Mouse (Mus musculus) stomach, postnatal 0 days (tissue): ENCODE measurements around the gene Timeless. TPM values are rescaled to one million over a fixed set of nuclear protein-coding genes. Genes with fewer than 3 reads are reported as not detected.

Source experiments
- ATAC-seq: fragments of 200-750 bp; cut with Nextera tagmentation; 2 replicates; pipeline ENCODE4 v1.8.0; 2017; ENCODE audit not compliant: low FRiP score, low TSS enrichment
- DNase-seq: peaks from one replicate; pipeline ENCODE4 v3.0.0-alpha.2; 2016; ENCODE audit warnings: low spot score
- H3K27ac ChIP-seq: fragments of 300-500 bp; sonication (generic); replicated peaks from 2 replicates; pipeline ENCODE4 v1.5.1; 2014; ENCODE audit warnings: mild to moderate bottlenecking, control low read depth
- H3K27me3 ChIP-seq: fragments of 300-500 bp; sonication (generic); 2 replicates; pipeline ENCODE4 v1.6.1; 2014; ENCODE audit warnings: low read length; ENCODE audit not compliant: control insufficient read depth, insufficient read depth
- H3K36me3 ChIP-seq: fragments of 300-500 bp; sonication (generic); 2 replicates; pipeline ENCODE4 v1.6.1; 2014; ENCODE audit warnings: low read length, mixed read lengths; ENCODE audit not compliant: control insufficient read depth, insufficient read depth
- H3K4me1 ChIP-seq: fragments of 300-500 bp; sonication (generic); replicated peaks from 2 replicates; pipeline ENCODE4 v1.6.1; 2014; ENCODE audit warnings: antibody characterized with exemption; ENCODE audit not compliant: control insufficient read depth, insufficient read depth
- H3K4me2 ChIP-seq: fragments of 300-500 bp; sonication (generic); replicated peaks from 2 replicates; pipeline ENCODE4 v1.6.1; 2014; ENCODE audit warnings: low read depth, mild to moderate bottlenecking, control low read depth, moderate library complexity
- H3K4me3 ChIP-seq: fragments of 300-500 bp; sonication (generic); 2 replicates; pipeline ENCODE4 v1.5.1; 2014; ENCODE audit warnings: low read depth, low read length, control low read depth
- H3K9ac ChIP-seq: fragments of 300-500 bp; sonication (generic); 2 replicates; pipeline ENCODE4 v1.6.1; 2014; ENCODE audit warnings: mild to moderate bottlenecking, low read length, control low read depth, mixed read lengths
- H3K9me3 ChIP-seq: fragments of 300-500 bp; sonication (generic); 2 replicates; pipeline ENCODE4 v1.6.1; 2016; ENCODE audit warnings: low read length; ENCODE audit not compliant: control insufficient read depth
- CTCF ChIP-seq: IDR thresholded peaks from 2 replicates; pipeline ENCODE4 v1.5.1; 2016; ENCODE audit warnings: antibody characterized with exemption, low read depth, mild to moderate bottlenecking, moderate library complexity
- EP300 ChIP-seq: optimal IDR thresholded peaks from 2 replicates; pipeline ENCODE3; 2016; ENCODE audit warnings: antibody characterized with exemption
- WGBS: fragments of 180-500 bp; shearing (Covaris S2); extraction: QIAGEN DNeasy Blood & Tissue Kit; methylation state at CpG from one replicate; pipeline ENCODE4 v1.1.7; 2014; 5-methylcytosine and 5-hydroxymethylcytosine counted together
- polyA plus RNA-seq: library from polyadenylated mRNA; unstranded; fragments of >200 nt; fragmentation: Nextera tagmentation; extraction: Ambion mirVana; gene quantifications from 2 replicates; pipeline ENCODE4 v1.2.1, GENCODE M21; 2015

The Timeless gene
- 8.9 and 10.5 TPM in 2 replicates for polyA plus RNA-seq

- Histone ChIP-seq H3K4me1 (no peaks in the 10 kb centered on the region), H3K4me2 (peak within 1 kb of the TSS; percentile 72), H3K27me3 (no peaks in the 10 kb centered on the region), H3K9ac (peak within 1 kb of the TSS; percentile 61), H3K27ac (peak within 1 kb of the TSS; percentile 81), H3K4me3 (peak within 1 kb of the TSS; percentile 62), H3K36me3 (no peaks in the 10 kb centered on the region), H3K9me3 (no peaks in the 10 kb centered on the region)
- TF ChIP-seq EP300, result no peak
- TF ChIP-seq CTCF, result no peak
- DNase-seq (peak; percentile 88), ATAC-seq (peak; percentile 92)
- WGBS, result under 1% methylated on average over 47 of the region's 58 CpGs
These were observed at the start of gene Timeless for GRCm38 (mm10) chr10:128231697-128232419. TSS of gene Timeless (plus strand) at chr10:128232065.

DNA sequence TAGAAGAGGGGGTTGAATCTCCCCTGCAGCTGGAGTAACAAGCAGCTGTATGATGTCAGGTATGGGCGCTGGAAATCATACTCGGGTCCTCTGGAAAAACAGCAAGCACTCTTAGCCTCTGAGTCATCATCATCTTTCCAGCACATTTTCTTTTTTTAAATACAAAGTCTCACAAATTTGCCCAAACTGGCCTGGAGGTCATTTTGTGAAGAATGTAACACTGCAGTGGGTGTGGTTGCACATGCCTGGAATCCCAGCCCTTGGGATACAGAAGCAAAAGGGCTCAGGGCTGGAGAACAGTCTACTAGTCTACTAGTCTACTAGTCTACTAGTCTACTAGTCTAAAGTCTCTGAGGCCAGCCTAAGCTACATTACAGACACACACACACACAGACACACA is 47.6 kb upstream of the Timeless start:
- H3K4me1 ChIP-seq, result no peaks in the 10 kb centered on the region
- 50% methylated on average over 2 of the region's 2 CpGs for WGBS
- H3K27ac ChIP-seq, result no peak overlapping the region
- no peaks in the 10 kb centered on the region for H3K9me3 ChIP-seq
- no peak for TF ChIP-seq EP300
- no peak for TF ChIP-seq CTCF
- ATAC-seq (no peak), DNase-seq (no peak)
- no peak overlapping the region for H3K9ac ChIP-seq
- no peak overlapping the region for H3K4me2 ChIP-seq
- H3K27me3 ChIP-seq, result no peaks in the 10 kb centered on the region
- no peak overlapping the region for H3K4me3 ChIP-seq
- H3K36me3 ChIP-seq, result no peaks in the 10 kb centered on the region

GRCm38 (mm10) chr10:128185277-128185940 is 46.5 kb upstream of the Timeless start:
- H3K4me2 ChIP-seq, result no peak overlapping the region
- H3K4me1 ChIP-seq, result no peaks in the 10 kb centered on the region
- no peaks in the 10 kb centered on the region for H3K36me3 ChIP-seq
- ATAC-seq (peak; percentile 20; the same call in 1 of the 2 replicates), DNase-seq (no peak)
- H3K4me3 ChIP-seq, result no peak overlapping the region
- no peak overlapping the region for H3K27ac ChIP-seq
- TF ChIP-seq EP300 (no peak), CTCF (no peak)
- no peak overlapping the region for H3K9ac ChIP-seq
- H3K27me3 ChIP-seq, result no peaks in the 10 kb centered on the region
- 57% methylated on average over 6 of the region's 6 CpGs for WGBS
- H3K9me3 ChIP-seq, result no peaks in the 10 kb centered on the region

DNA sequence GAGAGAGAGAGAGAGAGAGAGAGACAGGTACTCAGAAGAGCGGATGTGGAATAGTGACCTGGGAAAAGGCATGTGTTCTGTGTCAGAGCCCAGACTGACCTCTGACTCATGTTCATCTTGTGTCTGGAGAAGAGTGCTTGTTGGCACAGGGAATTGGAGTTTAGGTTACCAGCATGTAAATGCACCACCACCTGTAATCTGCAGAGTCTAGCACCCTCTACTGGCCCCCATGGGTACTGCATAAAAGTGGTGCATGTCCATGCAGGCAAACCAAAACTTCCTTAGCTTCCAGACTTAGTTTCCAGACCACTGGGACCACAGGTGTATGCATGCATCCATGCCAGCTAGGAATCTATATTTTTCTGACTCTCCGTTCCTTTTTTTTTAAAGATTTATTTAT is 45.9 kb upstream of the Timeless start:
- no peak for TF ChIP-seq EP300
- TF ChIP-seq CTCF, result peak; percentile 97
- Histone ChIP-seq H3K9me3 (no peaks in the 10 kb centered on the region), H3K27me3 (no peaks in the 10 kb centered on the region), H3K4me2 (no peak overlapping the region), H3K4me3 (no peak overlapping the region), H3K4me1 (no peaks in the 10 kb centered on the region), H3K27ac (no peak overlapping the region), H3K36me3 (no peaks in the 10 kb centered on the region), H3K9ac (no peak overlapping the region)
- DNase-seq, result peak; percentile 93
- WGBS, result 45% methylated on average over 2 of the region's 2 CpGs
- peak; percentile 88 for ATAC-seq

GRCm38 (mm10) chr10:128187181-128187605 is 44.7 kb upstream of the Timeless start:
- Histone ChIP-seq H3K9ac (no peak overlapping the region), H3K4me1 (no peaks in the 10 kb centered on the region), H3K4me3 (no peak overlapping the region), H3K27ac (no peak overlapping the region), H3K4me2 (no peak overlapping the region), H3K27me3 (no peaks in the 10 kb centered on the region), H3K9me3 (no peaks in the 10 kb centered on the region), H3K36me3 (no peaks in the 10 kb centered on the region)
- ATAC-seq, result no peak
- 64% methylated on average over 5 of the region's 5 CpGs for WGBS
- DNase-seq, result no peak
- TF ChIP-seq CTCF (no peak), EP300 (no peak)

- no peak; the same call in 1 of the 2 replicates for ATAC-seq
- no peaks in the 10 kb centered on the region for H3K4me1 ChIP-seq
- no peaks in the 10 kb centered on the region for H3K36me3 ChIP-seq
- 44% methylated on average over 2 of the region's 2 CpGs for WGBS
- peak; percentile 89 for TF ChIP-seq CTCF
- no peak for TF ChIP-seq EP300
- no peak overlapping the region for H3K27ac ChIP-seq
- no peak overlapping the region for H3K9ac ChIP-seq
- H3K4me2 ChIP-seq, result no peak overlapping the region
- no peaks in the 10 kb centered on the region for H3K27me3 ChIP-seq
- H3K9me3 ChIP-seq, result no peaks in the 10 kb centered on the region
- DNase-seq, result peak; percentile 74
- H3K4me3 ChIP-seq, result no peak overlapping the region
These were observed 43.5 kb upstream of the Timeless start for GRCm38 (mm10) chr10:128188242-128188877.
